In genomic region chrX:133687666-133688151, GRCm38 (mm10) we compare ENCODE assay signal across 7 mouse cellular contexts. TPM values are rescaled to one million over a fixed set of nuclear protein-coding genes. Genes with fewer than 3 reads are reported as not detected.
A peak's percentile ranks its signal among the peaks of the same experiment; 100 is the strongest.
DNase-seq lines count a peak whose midpoint lies in the region; ATAC-seq and TF ChIP-seq lines count a peak whose summit lies in the region.

No protein-coding gene starts in this region.

- H3K27me3 ChIP-seq in lung, embryonic 14.5 days (ENCODE audit: insufficient read depth, low read length): peaks cover 51% of the 10 kb centered on the region
- no peaks in the 10 kb centered on the region for H3K27me3 ChIP-seq in forebrain, embryonic 16.5 days (replicated peaks; ENCODE audit: control insufficient read depth, insufficient read depth, low read length)
- peaks cover 12% of the 10 kb centered on the region for H3K27me3 ChIP-seq in neural tube, embryonic 13.5 days

- no peak overlapping the region for H3K27ac ChIP-seq in lung, embryonic 14.5 days (ENCODE audit: low read depth)
- peak overlapping the region; percentile 67; the same call in 1 of the 2 replicates for H3K27ac ChIP-seq in forebrain, embryonic 16.5 days (ENCODE audit: low read length)
- peak overlapping the region; percentile 73; the same call in 1 of the 2 replicates for H3K27ac ChIP-seq in neural tube, embryonic 13.5 days (replicated peaks)

- no peaks in the 10 kb centered on the region for H3K36me3 ChIP-seq in lung, embryonic 14.5 days (ENCODE audit: insufficient read depth)
- no peaks in the 10 kb centered on the region for H3K36me3 ChIP-seq in forebrain, embryonic 16.5 days (ENCODE audit: control insufficient read depth, insufficient read depth)
- H3K36me3 ChIP-seq in neural tube, embryonic 13.5 days: no peaks in the 10 kb centered on the region

- peak overlapping the region; percentile 69 for H3K4me2 ChIP-seq in lung, embryonic 14.5 days
- peak overlapping the region; percentile 62 for H3K4me2 ChIP-seq in forebrain, embryonic 16.5 days (ENCODE audit: low read length)
- H3K4me2 ChIP-seq in neural tube, embryonic 13.5 days: peak overlapping the region; percentile 77

- no peaks in the 10 kb centered on the region for H3K9me3 ChIP-seq in lung, embryonic 14.5 days (ENCODE audit: low read depth, low read length)
- H3K9me3 ChIP-seq in forebrain, embryonic 16.5 days (ENCODE audit: control insufficient read depth, low read length): no peaks in the 10 kb centered on the region
- H3K9me3 ChIP-seq in neural tube, embryonic 13.5 days: no peaks in the 10 kb centered on the region

- H3K9ac ChIP-seq in lung, embryonic 14.5 days: no peak overlapping the region; the same call in 1 of the 2 replicates
- peak overlapping the region; percentile 61 for H3K9ac ChIP-seq in forebrain, embryonic 16.5 days (replicated peaks; ENCODE audit: low read depth, low read length)
- H3K9ac ChIP-seq in neural tube, embryonic 13.5 days: peak overlapping the region; percentile 71

- no peak for TF ChIP-seq CTCF in lung, embryonic 14.5 days (IDR thresholded peaks at IDR 0.05; ENCODE audit: low read depth)

- no peaks in the 10 kb centered on the region for H3K4me1 ChIP-seq in lung, embryonic 14.5 days (ENCODE audit: insufficient read depth)
- H3K4me1 ChIP-seq in forebrain, embryonic 16.5 days (replicated peaks; ENCODE audit: control insufficient read depth, insufficient read depth, low read length): peaks cover 3% of the 10 kb centered on the region; the same call in 1 of the 2 replicates
- peaks cover 5% of the 10 kb centered on the region for H3K4me1 ChIP-seq in neural tube, embryonic 13.5 days (replicated peaks)

- DNase-seq in lung, embryonic 14.5 days: no peak
- DNase-seq in lung, adult 18-20 months: no peak
- DNase-seq in brain, adult 2 months (ENCODE audit: low read depth, low spot score): peak; percentile 35
- peak; percentile 20 to 50 for DNase-seq in kidney, postnatal 4 days
- DNase-seq in thymus, postnatal 14 days: no peak

- WGBS in lung, embryonic 14.5 days: 13% methylated on average over 28 of the region's 37 CpGs
- WGBS in forebrain, embryonic 16.5 days: 28% methylated on average over 30 of the region's 37 CpGs
- WGBS in neural tube, embryonic 13.5 days: 22% methylated on average over 20 of the region's 37 CpGs

- peak overlapping the region; percentile 44 for H3K4me3 ChIP-seq in lung, embryonic 14.5 days (ENCODE audit: low read depth, low read length)
- H3K4me3 ChIP-seq in forebrain, embryonic 16.5 days (replicated peaks; ENCODE audit: low read length): peak overlapping the region; percentile 59
- H3K4me3 ChIP-seq in neural tube, embryonic 13.5 days: peak overlapping the region; percentile 55

- peak; percentile 15; the same call in 1 of the 2 replicates for ATAC-seq in lung, embryonic 14.5 days (ENCODE audit: insufficient read depth)
- ATAC-seq in forebrain, embryonic 16.5 days: peak; percentile 18
- ATAC-seq in neural tube, embryonic 13.5 days (ENCODE audit: low read depth): 0 out of 2 replicates have a peak, but pooled peaks have one; percentile 9

RNA-seq across cellular contexts. Expression of gene Pcdh19, which starts 1.1 kb away (rescaled TPM):
- polyA plus RNA-seq in lung, embryonic 14.5 days (2014; fragmentation: Nextera tagmentation; extraction: Ambion mirVana): 1.2 and 1.9 TPM in 2 replicates
- polyA plus RNA-seq in forebrain, embryonic 16.5 days (2015; fragmentation: Nextera tagmentation; extraction: Ambion mirVana): 14.2 and 18.0 TPM in 2 replicates
- polyA plus RNA-seq in neural tube, embryonic 13.5 days (2015; fragmentation: Nextera tagmentation; extraction: Ambion mirVana): 8.7 and 9.1 TPM in 2 replicates

Comparison
In these comparisons a context has a peak if more than half of its experiments do, and no peak if none do; other contexts are left out.
1. DNase-seq: peak in brain, adult 2 months (single experiment) and kidney, postnatal 4 days (2 of 2); none in lung, embryonic 14.5 days (single experiment), lung, adult 18-20 months (0 of 2) and thymus, postnatal 14 days (single experiment).
2. Peak in every context shown above with its lines, with median percentiles within 50 percentile points of each other: ATAC-seq, H3K4me2 ChIP-seq and H3K4me3 ChIP-seq.